Mouse (Mus musculus): Measurements from ENCODE around the gene Bcor.

DNA sequence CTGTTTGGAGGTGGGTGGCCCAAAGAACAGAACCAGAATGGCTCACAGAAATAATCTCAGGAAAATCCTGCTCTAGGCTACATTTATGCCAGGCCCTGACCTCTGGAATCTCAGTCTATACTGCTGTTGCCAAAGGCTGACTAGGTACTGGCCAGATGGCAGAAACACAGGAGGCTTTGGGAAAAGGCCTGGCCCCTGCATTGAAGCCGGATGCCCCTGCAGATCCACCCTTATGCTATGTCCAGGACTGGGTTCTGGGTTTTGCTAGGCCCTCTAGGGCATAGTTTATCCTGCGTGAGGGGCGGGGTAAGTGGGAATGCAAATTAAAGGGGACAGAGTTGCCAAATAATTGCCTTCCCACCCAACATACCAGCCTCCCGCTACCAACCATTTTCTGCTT is 75.5 kb downstream of the Bcor start:
- no peak for TF ChIP-seq CTCF (IDR thresholded peaks at IDR 0.05; ENCODE audit: low read depth)
- no peak for TF ChIP-seq EP300 (IDR thresholded peaks at IDR 0.05; ENCODE audit: low read depth)

Data from liver, postnatal 0 days (tissue).